Mouse (Mus musculus): ENCODE data around the gene Gm27021. TPM values are rescaled to one million over a fixed set of nuclear protein-coding genes. Genes with fewer than 3 reads are reported as not detected.

Gene Gm27021
- polyA plus RNA-seq, 1 experiment from 2014 or later, result 3.9 TPM

DNA sequence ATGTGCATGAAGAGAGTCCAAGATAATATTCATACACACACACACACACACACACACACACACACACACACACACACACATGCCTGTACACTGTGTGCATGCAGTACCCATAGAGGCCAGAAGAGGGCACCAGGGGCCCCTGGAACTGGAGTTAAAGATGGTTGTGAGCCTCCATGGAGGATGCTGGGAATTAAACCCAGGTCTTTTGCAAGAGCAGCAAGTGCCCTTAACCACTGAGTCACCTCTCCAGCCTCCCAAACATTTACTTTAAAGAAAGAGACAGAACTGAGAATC, 30.0 kb upstream of the Gm27021 start:
- no peaks in the 10 kb centered on the region for H3K36me3 ChIP-seq (ENCODE audit: poor library complexity, severe bottlenecking)
- no peaks in the 10 kb centered on the region for H3K27me3 ChIP-seq
- no peak overlapping the region for H3K27ac ChIP-seq
- H3K4me3 ChIP-seq, result no peak overlapping the region
- H3K4me1 ChIP-seq, result peaks cover 4% of the 10 kb centered on the region; the same call in 1 of the 2 replicates
- H3K9ac ChIP-seq, result no peak overlapping the region
- H3K4me2 ChIP-seq, result no peak overlapping the region
- ATAC-seq, result no peak
- H3K9me3 ChIP-seq (replicated peaks), result no peaks in the 10 kb centered on the region

DNA sequence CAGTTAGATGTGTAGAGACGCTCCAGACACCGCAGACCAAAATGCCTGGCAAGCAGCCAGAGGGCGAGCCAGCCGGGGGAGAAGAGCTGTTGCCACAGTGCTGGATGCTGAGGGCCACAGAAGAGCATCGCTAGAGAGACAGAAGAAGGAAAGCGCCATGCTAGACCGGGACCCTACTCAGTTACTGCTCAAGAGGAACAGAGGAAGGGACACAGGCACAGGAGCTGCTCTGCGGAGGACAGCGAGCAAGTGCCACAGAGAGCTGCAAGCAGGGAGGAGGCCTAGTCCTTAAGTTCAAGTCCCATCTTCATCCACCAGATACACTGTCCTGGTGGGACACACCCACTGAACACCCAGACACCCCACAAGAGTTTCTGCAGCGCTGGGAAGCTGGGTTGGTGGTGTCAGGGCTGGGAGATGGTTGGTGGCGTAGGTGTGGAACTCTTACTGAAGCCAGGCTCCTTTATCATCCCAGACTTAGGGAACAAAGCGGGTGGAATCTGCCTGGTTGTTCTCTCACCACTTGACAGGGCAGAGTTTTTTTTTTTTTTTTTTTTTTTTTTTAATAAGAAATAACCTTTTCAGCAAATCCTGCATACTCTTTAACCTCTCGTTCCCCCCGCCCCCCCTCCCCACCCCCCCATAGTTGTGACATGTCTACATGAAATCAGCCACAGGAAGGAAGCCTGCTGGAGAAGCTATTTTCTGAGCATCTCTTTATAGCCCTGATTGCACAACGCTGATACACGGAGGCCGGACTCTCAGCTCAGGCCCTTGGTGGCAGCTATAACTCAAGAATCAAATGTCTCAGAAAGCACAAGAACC, 29.5 kb upstream of the Gm27021 start:
- WGBS, result 81% methylated on average over 17 of the region's 17 CpGs
- Histone ChIP-seq H3K9ac (no peak overlapping the region), H3K9me3 (replicated peaks) (no peaks in the 10 kb centered on the region), H3K27me3 (no peaks in the 10 kb centered on the region), H3K36me3 (ENCODE audit: poor library complexity, severe bottlenecking) (no peaks in the 10 kb centered on the region), H3K4me3 (no peak overlapping the region), H3K27ac (no peak overlapping the region), H3K4me1 (peaks cover 4% of the 10 kb centered on the region; the same call in 1 of the 2 replicates), H3K4me2 (no peak overlapping the region)
- no peak for ATAC-seq

GRCm38 (mm10) chr8:120696401-120697153, 28.7 kb upstream of the Gm27021 start:
- H3K4me3 ChIP-seq, result no peak overlapping the region
- H3K27me3 ChIP-seq, result no peaks in the 10 kb centered on the region
- no peaks in the 10 kb centered on the region for H3K9me3 ChIP-seq (replicated peaks)
- H3K9ac ChIP-seq, result no peak overlapping the region
- H3K27ac ChIP-seq, result no peak overlapping the region
- peaks cover 4% of the 10 kb centered on the region; the same call in 1 of the 2 replicates for H3K4me1 ChIP-seq
- no peaks in the 10 kb centered on the region for H3K36me3 ChIP-seq (ENCODE audit: poor library complexity, severe bottlenecking)
- 73% methylated on average over 13 of the region's 13 CpGs for WGBS
- no peak for ATAC-seq
- H3K4me2 ChIP-seq, result no peak overlapping the region

DNA sequence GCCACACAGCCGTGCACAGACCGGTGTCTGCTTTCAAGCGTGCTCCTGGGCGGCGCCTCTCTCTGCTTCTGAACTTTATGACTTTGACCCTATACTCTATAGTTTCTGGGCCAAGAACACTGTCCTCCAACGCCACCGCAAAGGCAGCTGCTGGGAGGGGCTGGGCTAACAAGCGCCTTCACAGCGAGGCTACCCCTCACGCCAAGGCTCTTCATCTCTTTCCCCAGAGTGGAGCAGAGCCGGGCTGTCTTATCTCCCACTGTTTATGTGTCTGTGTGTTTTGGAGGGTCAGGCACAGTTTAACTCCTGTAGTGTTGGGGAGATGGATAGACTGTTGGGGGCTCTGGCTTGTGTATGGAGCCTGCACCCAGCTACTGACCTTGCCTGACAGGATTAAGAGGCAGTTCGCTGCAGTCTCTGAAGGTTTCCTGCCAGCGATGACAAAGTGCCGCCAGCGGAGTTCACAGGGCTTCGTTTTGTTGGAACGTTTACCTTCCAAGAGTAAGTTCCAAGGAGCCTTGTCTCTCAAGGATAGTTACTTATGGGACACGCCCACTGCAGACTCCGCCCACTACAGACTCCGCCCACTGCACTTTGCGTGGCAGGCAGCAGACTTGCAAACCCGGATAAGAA, 26.1 kb upstream of the Gm27021 start:
- no peak overlapping the region for H3K27ac ChIP-seq
- no peaks in the 10 kb centered on the region; the same call in 1 of the 2 replicates for H3K27me3 ChIP-seq
- no peak overlapping the region for H3K9ac ChIP-seq
- H3K4me1 ChIP-seq, result peaks cover 4% of the 10 kb centered on the region; the same call in 1 of the 2 replicates
- 57% methylated on average over 22 of the region's 22 CpGs for WGBS
- H3K4me2 ChIP-seq, result no peak overlapping the region
- H3K36me3 ChIP-seq (ENCODE audit: poor library complexity, severe bottlenecking), result no peaks in the 10 kb centered on the region
- H3K4me3 ChIP-seq, result no peak overlapping the region
- ATAC-seq, result no peak
- H3K9me3 ChIP-seq (replicated peaks), result no peaks in the 10 kb centered on the region

DNA sequence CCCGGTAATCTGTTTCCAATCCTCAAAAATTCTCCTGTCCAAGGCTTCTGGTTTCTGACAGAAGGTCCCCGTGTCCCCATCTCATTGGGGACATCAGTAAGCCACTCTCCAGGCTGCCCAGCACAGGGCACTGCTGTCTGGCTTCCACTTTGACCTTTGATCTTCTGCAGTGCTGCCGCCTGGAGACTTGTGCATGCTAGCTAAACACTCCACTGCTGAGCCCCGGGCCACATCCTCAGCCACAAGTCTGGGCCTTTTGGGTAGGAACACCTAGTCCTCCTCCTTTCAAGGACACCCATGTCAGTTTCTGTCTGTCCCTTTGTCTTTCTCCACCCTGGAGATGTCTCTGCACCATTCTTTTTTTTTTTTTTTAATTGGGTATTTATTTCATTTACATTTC, 25.1 kb upstream of the Gm27021 start:
- Histone ChIP-seq H3K9ac (no peak overlapping the region), H3K27me3 (no peaks in the 10 kb centered on the region; the same call in 1 of the 2 replicates), H3K9me3 (replicated peaks) (no peaks in the 10 kb centered on the region), H3K36me3 (ENCODE audit: poor library complexity, severe bottlenecking) (no peaks in the 10 kb centered on the region), H3K4me3 (no peak overlapping the region), H3K4me1 (peaks cover 4% of the 10 kb centered on the region; the same call in 1 of the 2 replicates), H3K27ac (no peak overlapping the region), H3K4me2 (no peak overlapping the region)
- ATAC-seq, result no peak
- WGBS, result 80% methylated on average over 4 of the region's 4 CpGs

DNA sequence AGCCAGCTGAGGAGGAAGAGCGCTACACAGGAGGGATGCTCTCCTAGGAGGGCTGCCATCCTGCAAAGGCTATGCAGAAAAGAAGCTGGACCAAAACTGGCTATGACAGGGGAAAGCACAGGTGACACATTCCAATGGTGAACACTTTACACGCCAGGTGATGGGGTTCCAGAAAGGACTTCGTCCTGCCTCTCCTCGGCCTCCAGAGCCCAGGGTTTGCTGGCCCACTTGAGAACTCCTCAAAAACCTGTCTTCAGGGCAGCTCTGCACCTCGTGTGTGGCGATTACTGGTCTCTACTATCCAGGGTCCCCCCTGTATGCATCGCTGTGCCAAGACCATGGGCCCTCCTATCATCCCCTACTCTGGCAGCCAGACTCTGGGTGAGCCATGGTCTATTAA, 20.6 kb upstream of the Gm27021 start:
- 91% methylated on average over 7 of the region's 7 CpGs for WGBS

DNA sequence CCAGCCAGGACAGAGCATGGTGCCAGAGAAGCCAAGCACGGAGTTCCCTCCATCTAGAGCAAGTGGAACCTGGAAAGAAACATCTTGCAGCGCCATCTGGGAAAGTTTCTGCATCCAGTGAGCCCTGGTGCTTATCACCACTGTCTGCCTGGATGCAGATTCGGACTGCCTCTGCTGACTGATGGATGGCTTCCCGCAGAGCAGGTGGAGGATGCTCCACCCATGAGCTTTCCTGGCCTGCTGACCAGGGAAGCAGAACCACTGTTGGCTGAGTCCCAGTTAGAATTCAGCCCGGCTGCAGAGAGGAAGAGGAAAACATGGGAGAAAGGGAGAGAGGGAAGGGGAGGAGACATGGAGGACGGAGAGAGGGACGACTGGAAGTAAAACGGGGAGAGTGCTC, 19.9 kb upstream of the Gm27021 start:
- Histone ChIP-seq H3K4me2 (no peak overlapping the region), H3K9me3 (replicated peaks) (no peaks in the 10 kb centered on the region), H3K9ac (no peak overlapping the region), H3K27ac (no peak overlapping the region), H3K4me1 (no peaks in the 10 kb centered on the region), H3K27me3 (peaks cover 3% of the 10 kb centered on the region; the same call in 1 of the 2 replicates), H3K4me3 (no peak overlapping the region), H3K36me3 (ENCODE audit: poor library complexity, severe bottlenecking) (no peaks in the 10 kb centered on the region)
- 80% methylated on average over 8 of the region's 8 CpGs for WGBS
- no peak for ATAC-seq

More for the DNA sequence above, 20.6 kb upstream of the Gm27021 start:
- Histone ChIP-seq H3K27ac (no peak overlapping the region), H3K4me3 (no peak overlapping the region), H3K36me3 (ENCODE audit: poor library complexity, severe bottlenecking) (no peaks in the 10 kb centered on the region), H3K27me3 (peaks cover 3% of the 10 kb centered on the region; the same call in 1 of the 2 replicates), H3K4me2 (no peak overlapping the region), H3K9ac (no peak overlapping the region), H3K9me3 (replicated peaks) (no peaks in the 10 kb centered on the region), H3K4me1 (no peaks in the 10 kb centered on the region)
- ATAC-seq, result no peak

DNA sequence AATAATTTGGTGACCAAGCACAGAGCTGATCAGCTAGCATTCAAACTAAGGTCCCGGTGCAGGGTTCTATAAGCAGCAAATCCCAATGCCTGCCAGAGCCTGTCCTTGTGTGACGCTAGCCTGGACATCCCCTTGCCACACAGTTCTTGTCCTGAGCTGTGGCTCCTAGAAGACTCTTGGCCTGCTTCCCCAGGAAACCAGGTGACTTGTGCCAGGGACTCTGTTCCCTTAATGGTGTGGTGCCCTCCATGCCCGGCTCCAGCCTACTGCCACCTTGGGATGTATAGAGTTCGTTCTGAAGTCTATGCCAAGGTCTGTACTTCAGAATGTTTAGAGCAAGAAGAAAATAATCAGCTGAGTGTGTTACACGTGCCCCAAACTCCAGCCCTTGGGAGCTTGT, 18.7 kb upstream of the Gm27021 start:
- no peak for ATAC-seq
- no peak overlapping the region for H3K4me3 ChIP-seq
- 85% methylated on average over 5 of the region's 5 CpGs for WGBS
- no peaks in the 10 kb centered on the region for H3K36me3 ChIP-seq (ENCODE audit: poor library complexity, severe bottlenecking)
- H3K27me3 ChIP-seq, result peaks cover 3% of the 10 kb centered on the region; the same call in 1 of the 2 replicates
- no peaks in the 10 kb centered on the region for H3K9me3 ChIP-seq (replicated peaks)
- H3K4me1 ChIP-seq, result no peaks in the 10 kb centered on the region
- H3K4me2 ChIP-seq, result no peak overlapping the region
- no peak overlapping the region for H3K27ac ChIP-seq
- H3K9ac ChIP-seq, result no peak overlapping the region

DNA sequence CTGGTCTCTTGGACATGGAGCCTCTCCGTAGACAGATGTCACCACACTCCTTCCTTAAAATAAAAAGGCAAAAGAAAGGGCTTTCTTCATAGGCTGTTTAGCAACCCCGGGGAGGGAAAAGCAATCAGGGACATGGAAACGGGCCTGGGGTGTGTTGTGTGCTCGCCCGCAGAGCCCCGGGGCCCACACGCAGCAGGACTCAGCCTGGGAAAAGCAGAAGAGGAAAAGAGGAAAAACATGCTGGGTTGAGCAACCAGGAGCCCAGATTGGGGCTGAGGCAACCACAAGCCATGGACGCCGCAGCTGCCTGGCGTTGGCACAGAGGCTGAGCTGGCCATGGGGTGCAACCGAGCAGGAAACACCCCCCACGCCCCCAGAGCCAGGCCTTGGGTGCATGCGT, 18.2 kb upstream of the Gm27021 start:
- 80% methylated on average over 13 of the region's 13 CpGs for WGBS
- no peak for ATAC-seq

DNA sequence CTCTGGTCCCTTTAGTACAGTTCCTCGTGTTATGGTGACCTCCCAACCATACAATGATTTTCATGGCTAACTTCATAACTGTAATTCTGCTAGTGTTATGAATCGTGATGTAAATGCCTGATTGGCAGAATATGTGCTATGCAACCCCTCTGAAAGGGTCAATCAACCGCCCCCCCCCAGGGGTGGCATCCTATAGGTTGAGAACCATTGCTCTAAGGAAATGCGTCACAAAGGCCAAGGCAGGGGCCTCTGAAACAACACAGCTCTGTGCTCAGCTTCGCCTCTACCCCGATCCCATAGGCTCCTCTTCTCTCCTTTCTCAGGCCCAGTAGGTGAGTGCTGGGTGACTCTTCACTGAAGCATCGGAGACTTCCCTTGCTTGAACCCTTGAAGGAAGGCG, 17.7 kb upstream of the Gm27021 start:
- Histone ChIP-seq H3K4me3 (no peak overlapping the region), H3K9ac (no peak overlapping the region), H3K36me3 (ENCODE audit: poor library complexity, severe bottlenecking) (no peaks in the 10 kb centered on the region), H3K4me2 (no peak overlapping the region), H3K27me3 (peaks cover 3% of the 10 kb centered on the region; the same call in 1 of the 2 replicates), H3K27ac (no peak overlapping the region), H3K9me3 (replicated peaks) (no peaks in the 10 kb centered on the region), H3K4me1 (no peaks in the 10 kb centered on the region)
- WGBS, result 77% methylated on average over 8 of the region's 8 CpGs
- no peak for ATAC-seq

More for the DNA sequence above, 18.2 kb upstream of the Gm27021 start:
- no peak overlapping the region for H3K4me3 ChIP-seq
- H3K4me2 ChIP-seq, result no peak overlapping the region
- no peak overlapping the region for H3K9ac ChIP-seq
- H3K27ac ChIP-seq, result no peak overlapping the region
- no peaks in the 10 kb centered on the region for H3K4me1 ChIP-seq
- H3K27me3 ChIP-seq, result peaks cover 3% of the 10 kb centered on the region; the same call in 1 of the 2 replicates
- H3K9me3 ChIP-seq (replicated peaks), result no peaks in the 10 kb centered on the region
- H3K36me3 ChIP-seq (ENCODE audit: poor library complexity, severe bottlenecking), result no peaks in the 10 kb centered on the region

- no peak for ATAC-seq
- Histone ChIP-seq H3K4me2 (no peak overlapping the region), H3K4me3 (no peak overlapping the region), H3K36me3 (ENCODE audit: poor library complexity, severe bottlenecking) (no peaks in the 10 kb centered on the region), H3K4me1 (no peaks in the 10 kb centered on the region), H3K9ac (no peak overlapping the region), H3K27ac (no peak overlapping the region), H3K27me3 (peaks cover 3% of the 10 kb centered on the region; the same call in 1 of the 2 replicates), H3K9me3 (replicated peaks) (no peaks in the 10 kb centered on the region)
- WGBS, result 75% methylated on average over 5 of the region's 5 CpGs
Measured at GRCm38 (mm10) chr8:120685097-120685496, 17.2 kb upstream of the Gm27021 start.

DNA sequence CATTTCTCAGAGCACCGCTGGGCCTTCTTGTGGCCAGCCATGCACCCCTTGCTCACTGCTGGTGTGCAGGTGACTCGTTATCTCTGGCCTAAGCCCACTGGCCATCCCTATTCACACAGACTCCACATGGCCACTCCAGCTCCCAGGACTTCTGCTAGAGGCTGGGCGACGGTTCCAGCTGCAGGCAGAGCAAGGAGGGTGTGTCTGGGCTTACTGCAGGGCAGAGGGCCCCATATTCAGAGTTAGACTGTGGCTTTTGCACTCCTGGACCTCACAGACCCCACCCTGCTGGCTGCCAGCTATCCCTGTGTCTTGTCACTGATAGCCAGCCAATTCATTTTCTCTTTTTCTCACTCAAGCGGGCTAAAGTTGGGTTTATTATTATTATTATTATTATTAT, 16.2 kb upstream of the Gm27021 start:
- Histone ChIP-seq H3K9me3 (replicated peaks) (no peaks in the 10 kb centered on the region), H3K4me1 (no peaks in the 10 kb centered on the region), H3K27me3 (peaks cover 3% of the 10 kb centered on the region; the same call in 1 of the 2 replicates), H3K4me2 (no peak overlapping the region), H3K27ac (no peak overlapping the region), H3K36me3 (ENCODE audit: poor library complexity, severe bottlenecking) (no peaks in the 10 kb centered on the region), H3K9ac (no peak overlapping the region), H3K4me3 (no peak overlapping the region)
- ATAC-seq, result no peak
- 54% methylated on average over 5 of the region's 5 CpGs for WGBS
